Mouse (Mus musculus) limb, embryonic 11.5 days (tissue): Measurements from ENCODE around the gene Emc1. TPM values are rescaled to one million over a fixed set of nuclear protein-coding genes. Genes with fewer than 3 reads are reported as not detected.

Experiments
- ATAC-seq: fragments of 200-750 bp; cut with Nextera tagmentation; 2 replicates; pipeline ENCODE4 v1.8.0; 2017; ENCODE audit warnings: low read depth; ENCODE audit not compliant: insufficient number of reproducible peaks, low FRiP score, low TSS enrichment
- DNase-seq: peaks from one replicate; pipeline ENCODE4 v3.0.0-alpha.2; 2015; ENCODE audit warnings: low spot score
- H3K27ac ChIP-seq: fragments of 300-500 bp; sonication (generic); replicated peaks from 2 replicates; pipeline ENCODE4 v1.5.1; 2014; ENCODE audit warnings: low read depth, mild to moderate bottlenecking, low read length
- H3K27me3 ChIP-seq: fragments of 300-500 bp; sonication (generic); 2 replicates; pipeline ENCODE4 v1.6.1; 2014; ENCODE audit warnings: mild to moderate bottlenecking, low read length, mixed read lengths; ENCODE audit not compliant: control insufficient read depth, insufficient read depth
- H3K36me3 ChIP-seq: fragments of 300-500 bp; sonication (generic); 2 replicates; pipeline ENCODE4 v1.6.1; 2014; ENCODE audit warnings: mild to moderate bottlenecking, low read length, moderate library complexity, mixed read lengths; ENCODE audit not compliant: control insufficient read depth, insufficient read depth
- H3K4me1 ChIP-seq: fragments of 300-500 bp; sonication (generic); 2 replicates; pipeline ENCODE4 v1.6.1; 2014; ENCODE audit warnings: low read length, mixed read lengths; ENCODE audit not compliant: control insufficient read depth, insufficient read depth
- H3K4me2 ChIP-seq: fragments of 300-500 bp; sonication (generic); 2 replicates; pipeline ENCODE4 v1.6.1; 2014; ENCODE audit warnings: low read depth, mild to moderate bottlenecking, moderate library complexity; ENCODE audit not compliant: severe bottlenecking
- H3K4me3 ChIP-seq: fragments of 300-500 bp; sonication (generic); 2 replicates; pipeline ENCODE4 v1.5.1; 2014; ENCODE audit warnings: low read depth, low read length
- H3K9ac ChIP-seq: fragments of 300-500 bp; sonication (generic); 2 replicates; pipeline ENCODE4 v1.6.1; 2014; ENCODE audit warnings: mild to moderate bottlenecking, low read length
- H3K9me3 ChIP-seq: fragments of 300-500 bp; sonication (generic); 2 replicates; pipeline ENCODE4 v1.6.1; 2016; ENCODE audit warnings: low read length; ENCODE audit not compliant: control insufficient read depth
- WGBS: fragments of 180-500 bp; shearing (Covaris S2); extraction: QIAGEN DNeasy Blood & Tissue Kit; methylation state at CpG from one replicate; pipeline ENCODE4 v1.1.7; 2014; 5-methylcytosine and 5-hydroxymethylcytosine counted together
- microRNA-seq: library from miRNA; unstranded; fragments of <30 nt; microRNA quantifications from one replicate; pipeline ENCODE4, GENCODE M21; 2016
- polyA plus RNA-seq: library from polyadenylated mRNA; unstranded; fragments of >200 nt; fragmentation: Nextera tagmentation; extraction: Ambion mirVana; gene quantifications from 2 replicates; pipeline ENCODE4 v1.2.1, GENCODE M21; 2014

The Emc1 gene
- polyA plus RNA-seq, 1 experiment from 2014 or later = 15.7 TPM

- no peak overlapping the region for H3K27ac ChIP-seq
- ATAC-seq = no peak
- WGBS = 89% methylated on average over 2 of the region's 2 CpGs
Observed at GRCm38 (mm10) chr4:139422409-139422808, 70.0 kb downstream of the Emc1 start.

GRCm38 (mm10) chr4:139423270-139423669 lies 70.9 kb downstream of the Emc1 start:
- H3K36me3 ChIP-seq = peaks cover 62% of the 10 kb centered on the region
- H3K4me2 ChIP-seq = no peak overlapping the region
- no peaks in the 10 kb centered on the region for H3K9me3 ChIP-seq
- 85% methylated on average over 2 of the region's 2 CpGs for WGBS
- no peak for DNase-seq
- H3K9ac ChIP-seq = no peak overlapping the region
- no peaks in the 10 kb centered on the region for H3K27me3 ChIP-seq
- H3K4me3 ChIP-seq = no peak overlapping the region
- H3K27ac ChIP-seq = no peak overlapping the region
- no peaks in the 10 kb centered on the region for H3K4me1 ChIP-seq
- no peak for ATAC-seq

More at GRCm38 (mm10) chr4:139422409-139422808, 70.0 kb downstream of the Emc1 start:
- Histone ChIP-seq H3K4me1 (no peaks in the 10 kb centered on the region), H3K9me3 (no peaks in the 10 kb centered on the region), H3K4me3 (no peak overlapping the region), H3K9ac (no peak overlapping the region), H3K36me3 (peaks cover 64% of the 10 kb centered on the region), H3K4me2 (no peak overlapping the region), H3K27me3 (no peaks in the 10 kb centered on the region)
- DNase-seq = no peak

Small RNA genes lying within 50 kb of the gene (microRNA-seq; reads per million reads assigned to microRNA genes)
- gene Gm24245 = 2.1 reads per million
- not detected for gene Gm25732

Other genes starting within 250 kb of the Emc1 start
- 404 and 456 TPM in 2 replicates for gene Minos1, start 221.5 kb upstream of the Emc1 start, polyA plus RNA-seq
- gene Capzb, start 159.7 kb upstream of the Emc1 start, polyA plus RNA-seq = 278 and 307 TPM in 2 replicates
- gene Pqlc2, start 41.9 kb upstream of the Emc1 start, polyA plus RNA-seq = 13.0 and 16.1 TPM in 2 replicates
- gene Akr7a5, start 41.8 kb upstream of the Emc1 start, polyA plus RNA-seq = 121 and 139 TPM in 2 replicates
- 151 and 160 TPM in 2 replicates for gene Mrto4, start within 50 bp of the Emc1 start, polyA plus RNA-seq
- gene Ubr4, start within 50 bp of the Emc1 start, polyA plus RNA-seq = 87.0 and 93.7 TPM in 2 replicates
- gene Iffo2, start 178.0 kb downstream of the Emc1 start, polyA plus RNA-seq = 3.7 and 3.9 TPM in 2 replicates